Mouse (Mus musculus): ENCODE results near the gene Arhgap9. TPM values are rescaled to one million over a fixed set of nuclear protein-coding genes. Genes with fewer than 3 reads are reported as not detected.
"Not testable (repeated sequence)": the region's sequence is repeated elsewhere in the genome, so short reads cannot be mapped to it uniquely, and the experiment has no call there.

Arhgap9 gene
- polyA plus RNA-seq, 1 experiment from 2014 or later: 3.7 TPM

DNA sequence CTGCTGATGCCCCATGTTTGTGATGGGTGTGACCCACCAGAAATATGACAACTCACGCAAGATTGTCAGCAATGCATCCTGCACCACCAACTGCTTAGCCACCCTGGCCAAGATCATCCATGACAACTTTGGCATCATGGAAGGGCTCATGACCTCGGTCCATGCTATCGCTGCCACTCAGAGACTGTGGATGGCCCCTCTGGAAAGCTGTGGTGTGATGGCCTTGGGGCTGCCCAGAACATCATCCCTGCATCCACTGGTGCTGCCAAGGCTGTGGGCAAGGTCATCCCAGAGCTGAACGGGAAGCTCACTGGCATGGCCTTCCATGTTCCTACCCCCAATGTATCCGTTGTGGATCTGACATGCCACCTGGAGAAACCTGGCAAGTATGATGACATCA, 8.2 kb upstream of the Arhgap9 start:
- ATAC-seq (ENCODE audit: low read depth); H3K9ac ChIP-seq (ENCODE audit: low read depth, low read length); H3K4me1 ChIP-seq (ENCODE audit: control insufficient read depth, insufficient read depth, low read length); H3K4me2 ChIP-seq (ENCODE audit: low read depth, low read length); DNase-seq (ENCODE audit: low spot score); H3K36me3 ChIP-seq (ENCODE audit: control insufficient read depth, insufficient read depth, low read length); H3K27ac ChIP-seq (replicated peaks; ENCODE audit: low read depth, low read length); H3K27me3 ChIP-seq (replicated peaks; ENCODE audit: control insufficient read depth, insufficient read depth, low read length); H3K9me3 ChIP-seq (ENCODE audit: control insufficient read depth, low read length); H3K4me3 ChIP-seq (ENCODE audit: low read depth, low read length): not testable (repeated sequence)
- WGBS: 89% methylated on average over 4 of the region's 5 CpGs

DNA sequence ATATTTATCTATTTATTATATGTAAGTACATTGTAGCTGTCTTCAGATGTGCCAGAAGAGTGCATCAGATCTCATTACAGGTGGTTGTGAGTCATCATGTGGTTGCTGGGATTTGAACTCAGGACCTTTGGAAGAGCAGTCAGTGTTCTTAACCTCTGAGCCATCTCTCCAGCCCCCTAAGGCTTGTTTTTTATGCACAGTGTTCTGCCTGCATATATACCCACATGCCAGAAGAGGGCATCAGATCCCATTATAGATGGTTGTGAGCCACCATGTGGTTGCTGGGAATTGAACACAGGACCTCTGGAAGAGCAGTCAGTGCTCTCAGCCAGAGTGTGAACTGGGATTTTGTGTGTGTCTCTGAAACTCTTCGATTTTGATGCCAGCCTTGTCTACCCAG, 6.8 kb upstream of the Arhgap9 start:
- 86% methylated on average over 1 of the region's 1 CpGs for WGBS
- H3K27ac ChIP-seq (replicated peaks; ENCODE audit: low read depth, low read length); H3K36me3 ChIP-seq (ENCODE audit: control insufficient read depth, insufficient read depth, low read length); H3K9me3 ChIP-seq (ENCODE audit: control insufficient read depth, low read length); ATAC-seq (ENCODE audit: low read depth); H3K4me3 ChIP-seq (ENCODE audit: low read depth, low read length); H3K4me1 ChIP-seq (ENCODE audit: control insufficient read depth, insufficient read depth, low read length); H3K4me2 ChIP-seq (ENCODE audit: low read depth, low read length); DNase-seq (ENCODE audit: low spot score); H3K9ac ChIP-seq (ENCODE audit: low read depth, low read length); H3K27me3 ChIP-seq (replicated peaks; ENCODE audit: control insufficient read depth, insufficient read depth, low read length): not testable (repeated sequence)

DNA sequence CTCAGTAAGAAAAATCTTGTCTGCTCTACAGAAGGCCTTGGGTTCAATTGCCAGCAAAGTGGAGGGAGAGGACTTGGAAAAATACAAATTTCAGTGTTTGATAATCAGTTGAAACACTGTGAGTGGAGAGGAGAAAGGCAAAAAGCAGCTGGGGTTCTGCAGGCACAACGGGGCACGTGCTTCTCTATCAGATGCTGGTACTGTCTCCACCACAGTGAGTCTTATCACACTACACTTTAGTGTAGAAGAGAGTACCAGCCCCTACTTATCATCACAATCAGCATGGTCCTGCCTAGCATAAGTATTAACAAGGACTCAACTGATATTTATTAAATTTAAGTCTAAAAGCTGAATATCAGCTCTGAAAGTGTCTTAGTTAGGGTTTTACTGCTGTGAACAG, 4.5 kb upstream of the Arhgap9 start:
- Histone ChIP-seq H3K9me3 (ENCODE audit: control insufficient read depth, low read length) (no peaks in the 10 kb centered on the region), H3K9ac (ENCODE audit: low read depth, low read length) (no peak overlapping the region), H3K36me3 (ENCODE audit: control insufficient read depth, insufficient read depth, low read length) (no peaks in the 10 kb centered on the region), H3K4me2 (ENCODE audit: low read depth, low read length) (no peak overlapping the region), H3K27me3 (replicated peaks; ENCODE audit: control insufficient read depth, insufficient read depth, low read length) (no peaks in the 10 kb centered on the region), H3K4me3 (ENCODE audit: low read depth, low read length) (no peak overlapping the region), H3K4me1 (ENCODE audit: control insufficient read depth, insufficient read depth, low read length) (no peaks in the 10 kb centered on the region), H3K27ac (replicated peaks; ENCODE audit: low read depth, low read length) (no peak overlapping the region)
- ATAC-seq (ENCODE audit: low read depth) (no peak), DNase-seq (ENCODE audit: low spot score) (no peak)
- 69% methylated on average over 2 of the region's 2 CpGs for WGBS

DNA sequence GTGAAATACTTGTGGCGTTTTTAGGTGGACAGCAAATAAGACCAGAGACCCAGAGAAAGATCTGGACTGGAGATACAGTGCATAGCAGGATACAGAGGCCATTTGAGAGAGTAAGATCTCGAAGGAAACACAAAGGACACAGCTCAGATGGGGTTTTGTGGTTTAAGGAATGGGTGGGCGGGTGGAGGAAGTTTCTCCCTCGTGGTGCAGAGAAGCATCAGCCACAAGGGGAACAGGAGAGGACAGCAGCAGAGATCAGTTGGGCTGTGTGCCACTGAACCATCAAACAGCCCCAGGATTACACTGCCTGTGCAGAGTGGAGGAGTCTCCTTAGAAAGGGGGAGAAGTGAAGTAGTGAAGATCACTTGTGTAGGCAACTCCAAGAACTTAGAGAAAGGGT, 3.8 kb upstream of the Arhgap9 start:
- ATAC-seq (ENCODE audit: low read depth): no peak

DNA sequence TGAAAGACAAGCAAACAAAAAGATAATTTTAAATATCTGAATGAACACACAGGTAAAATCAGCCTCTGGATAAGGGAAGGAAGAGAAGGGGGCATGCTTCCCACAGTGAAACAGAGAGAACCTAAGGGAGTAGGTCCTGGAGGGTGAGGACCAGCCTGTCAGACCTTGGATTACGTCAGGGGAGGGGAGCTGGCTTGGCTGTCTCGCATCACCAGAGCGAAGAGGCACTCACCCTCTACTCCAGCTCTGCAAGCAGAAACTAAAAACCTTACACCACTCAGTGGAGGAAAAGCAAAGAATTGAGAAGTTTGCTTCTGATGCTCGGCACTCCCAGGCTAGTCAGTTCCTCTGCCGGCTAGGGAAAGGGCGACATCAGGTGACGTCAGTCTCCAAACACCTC, 1.8 kb upstream of the Arhgap9 start:
- Histone ChIP-seq H3K4me2 (ENCODE audit: low read depth, low read length) (no peak overlapping the region), H3K9me3 (ENCODE audit: control insufficient read depth, low read length) (no peaks in the 10 kb centered on the region), H3K9ac (ENCODE audit: low read depth, low read length) (no peak overlapping the region), H3K36me3 (ENCODE audit: control insufficient read depth, insufficient read depth, low read length) (no peaks in the 10 kb centered on the region), H3K4me1 (ENCODE audit: control insufficient read depth, insufficient read depth, low read length) (no peaks in the 10 kb centered on the region), H3K27ac (replicated peaks; ENCODE audit: low read depth, low read length) (no peak overlapping the region), H3K4me3 (ENCODE audit: low read depth, low read length) (no peak overlapping the region), H3K27me3 (replicated peaks; ENCODE audit: control insufficient read depth, insufficient read depth, low read length) (peaks cover 18% of the 10 kb centered on the region)
- ATAC-seq (ENCODE audit: low read depth): no peak
- WGBS: 72% methylated on average over 7 of the region's 7 CpGs
- DNase-seq (ENCODE audit: low spot score): no peak

More for the DNA sequence above, 3.8 kb upstream of the Arhgap9 start:
- DNase-seq (ENCODE audit: low spot score): no peak
- WGBS: 42% methylated on average over 4 of the region's 4 CpGs
- Histone ChIP-seq H3K27ac (replicated peaks; ENCODE audit: low read depth, low read length) (no peak overlapping the region), H3K27me3 (replicated peaks; ENCODE audit: control insufficient read depth, insufficient read depth, low read length) (peaks cover 5% of the 10 kb centered on the region; the same call in 1 of the 2 replicates), H3K4me3 (ENCODE audit: low read depth, low read length) (no peak overlapping the region), H3K36me3 (ENCODE audit: control insufficient read depth, insufficient read depth, low read length) (no peaks in the 10 kb centered on the region), H3K9me3 (ENCODE audit: control insufficient read depth, low read length) (no peaks in the 10 kb centered on the region), H3K4me1 (ENCODE audit: control insufficient read depth, insufficient read depth, low read length) (no peaks in the 10 kb centered on the region), H3K9ac (ENCODE audit: low read depth, low read length) (no peak overlapping the region), H3K4me2 (ENCODE audit: low read depth, low read length) (no peak overlapping the region)

DNA sequence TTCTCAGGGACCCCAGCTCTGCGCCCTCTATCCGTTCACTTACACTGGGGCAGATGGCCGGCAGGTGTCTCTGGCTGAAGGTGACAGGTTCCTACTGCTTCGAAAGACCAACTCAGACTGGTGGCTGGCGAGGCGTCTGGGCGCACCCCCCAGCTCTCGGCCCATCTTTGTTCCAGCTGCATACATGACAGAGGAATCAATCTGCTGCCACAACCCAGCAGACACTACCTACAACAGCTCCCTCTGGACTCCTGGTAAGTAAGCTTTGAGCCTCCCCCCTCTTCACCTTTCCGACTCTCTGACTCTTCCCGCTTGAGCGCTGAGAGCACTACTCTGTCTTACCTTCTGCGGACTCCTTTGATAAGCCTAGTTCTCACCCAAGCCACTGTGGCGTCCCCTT, 414 bp downstream of the Arhgap9 start:
- H3K4me3 ChIP-seq (ENCODE audit: low read depth, low read length): no peak overlapping the region
- peaks cover 39% of the 10 kb centered on the region for H3K27me3 ChIP-seq (replicated peaks; ENCODE audit: control insufficient read depth, insufficient read depth, low read length)
- H3K4me2 ChIP-seq (ENCODE audit: low read depth, low read length): no peak overlapping the region
- no peaks in the 10 kb centered on the region for H3K9me3 ChIP-seq (ENCODE audit: control insufficient read depth, low read length)
- no peak for ATAC-seq (ENCODE audit: low read depth)
- no peaks in the 10 kb centered on the region for H3K36me3 ChIP-seq (ENCODE audit: control insufficient read depth, insufficient read depth, low read length)
- no peak overlapping the region for H3K27ac ChIP-seq (replicated peaks; ENCODE audit: low read depth, low read length)
- 55% methylated on average over 13 of the region's 13 CpGs for WGBS
- DNase-seq (ENCODE audit: low spot score): no peak
- 0 out of 2 replicates have a peak, but pooled peaks cover 9% of the 10 kb centered on the region for H3K4me1 ChIP-seq (ENCODE audit: control insufficient read depth, insufficient read depth, low read length)
- H3K9ac ChIP-seq (ENCODE audit: low read depth, low read length): no peak overlapping the region

DNA sequence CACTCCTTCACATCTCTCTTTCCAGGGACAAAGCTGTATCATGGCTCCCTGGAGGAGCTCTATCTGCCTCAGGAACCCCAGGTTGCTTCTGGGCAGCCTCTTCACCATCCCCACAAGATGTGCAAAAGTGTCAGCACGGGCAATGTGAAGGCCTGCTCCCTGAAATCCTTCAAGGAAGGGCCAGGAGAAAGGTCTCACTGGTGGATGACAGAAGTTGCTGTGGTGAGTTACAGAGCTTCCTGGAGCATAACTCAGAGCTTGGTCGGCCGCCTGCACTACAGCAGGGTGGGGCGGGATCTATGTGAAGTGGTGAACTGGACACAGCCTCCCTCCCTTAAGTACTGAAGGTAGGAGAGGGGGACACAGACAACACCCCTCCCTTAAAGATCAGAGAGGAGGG, 905 bp downstream of the Arhgap9 start:
- ATAC-seq (ENCODE audit: low read depth) (no peak), DNase-seq (ENCODE audit: low spot score) (no peak)
- Histone ChIP-seq H3K4me2 (ENCODE audit: low read depth, low read length) (no peak overlapping the region), H3K4me1 (ENCODE audit: control insufficient read depth, insufficient read depth, low read length) (0 out of 2 replicates have a peak, but pooled peaks cover 9% of the 10 kb centered on the region), H3K9me3 (ENCODE audit: control insufficient read depth, low read length) (no peaks in the 10 kb centered on the region), H3K27ac (replicated peaks; ENCODE audit: low read depth, low read length) (no peak overlapping the region), H3K9ac (ENCODE audit: low read depth, low read length) (no peak overlapping the region), H3K36me3 (ENCODE audit: control insufficient read depth, insufficient read depth, low read length) (no peaks in the 10 kb centered on the region), H3K4me3 (ENCODE audit: low read depth, low read length) (no peak overlapping the region), H3K27me3 (replicated peaks; ENCODE audit: control insufficient read depth, insufficient read depth, low read length) (peaks cover 44% of the 10 kb centered on the region)
- 72% methylated on average over 4 of the region's 4 CpGs for whole genome bisulfite sequencing

DNA sequence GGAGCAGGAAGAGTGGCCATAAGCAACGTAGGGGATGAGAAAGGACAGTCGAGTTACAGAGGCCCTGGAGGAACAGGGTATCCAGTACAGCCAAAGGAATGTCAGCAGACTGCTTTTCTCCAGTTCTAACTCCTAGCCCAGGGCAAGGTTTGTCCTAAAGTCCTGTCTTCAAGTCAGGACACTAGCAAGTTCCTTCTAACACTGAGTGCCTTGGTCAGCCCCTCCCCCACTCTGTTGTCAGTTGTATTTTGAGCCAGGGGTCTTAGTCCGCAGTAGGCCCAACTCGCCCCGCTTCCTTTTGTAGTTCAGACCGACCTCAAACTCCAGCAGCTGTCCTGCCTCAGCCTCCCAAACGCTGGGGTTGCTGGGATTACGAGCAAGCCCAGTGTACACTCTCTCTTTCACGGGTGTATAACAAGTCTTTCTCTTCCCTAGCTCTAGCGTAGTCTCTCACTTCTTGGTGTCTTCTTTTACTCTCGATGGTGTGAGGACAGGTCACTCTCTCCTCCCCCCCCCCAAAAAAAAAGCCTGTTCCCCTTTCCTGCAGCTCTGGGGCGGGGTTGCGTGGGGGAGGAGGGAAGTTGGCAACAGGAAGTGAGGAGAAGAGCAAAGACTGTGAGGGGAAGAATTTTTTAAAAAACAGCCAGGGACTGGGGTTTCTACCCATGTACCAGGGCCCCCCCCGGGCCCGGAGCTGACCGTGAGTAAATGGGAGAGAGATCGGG, 1.5 kb downstream of the Arhgap9 start:
- Histone ChIP-seq H3K9me3 (ENCODE audit: control insufficient read depth, low read length) (no peaks in the 10 kb centered on the region), H3K4me3 (ENCODE audit: low read depth, low read length) (no peak overlapping the region), H3K36me3 (ENCODE audit: control insufficient read depth, insufficient read depth, low read length) (no peaks in the 10 kb centered on the region), H3K27ac (replicated peaks; ENCODE audit: low read depth, low read length) (no peak overlapping the region), H3K4me2 (ENCODE audit: low read depth, low read length) (no peak overlapping the region), H3K27me3 (replicated peaks; ENCODE audit: control insufficient read depth, insufficient read depth, low read length) (peaks cover 51% of the 10 kb centered on the region), H3K4me1 (ENCODE audit: control insufficient read depth, insufficient read depth, low read length) (0 out of 2 replicates have a peak, but pooled peaks cover 9% of the 10 kb centered on the region), H3K9ac (ENCODE audit: low read depth, low read length) (no peak overlapping the region)
- 76% methylated on average over 17 of the region's 17 CpGs for WGBS
- ATAC-seq (ENCODE audit: low read depth) (no peak), DNase-seq (ENCODE audit: low spot score) (no peak)

DNA sequence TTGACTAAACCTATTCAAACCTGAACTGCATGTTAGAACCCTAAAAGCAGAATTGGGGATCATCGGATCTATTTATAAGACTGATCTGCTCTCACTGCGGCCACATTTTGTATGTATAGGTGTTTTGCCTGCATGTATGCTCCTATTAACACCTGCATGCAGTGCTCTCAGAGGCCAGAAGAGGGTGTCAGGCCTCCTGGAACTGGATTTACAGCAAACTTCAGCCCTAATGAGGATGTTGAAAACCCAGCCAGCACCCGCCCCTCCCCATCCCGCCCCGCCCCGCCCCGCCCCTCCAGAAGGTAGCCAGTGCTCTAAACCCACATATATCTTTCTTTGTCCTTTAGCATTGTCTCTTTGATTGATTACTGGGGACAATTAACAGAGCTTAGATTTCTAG, 2.7 kb downstream of the Arhgap9 start:
- H3K9me3 ChIP-seq (ENCODE audit: control insufficient read depth, low read length): no peaks in the 10 kb centered on the region
- WGBS: 8% methylated on average over 7 of the region's 7 CpGs
- H3K27ac ChIP-seq (replicated peaks; ENCODE audit: low read depth, low read length): no peak overlapping the region
- H3K9ac ChIP-seq (ENCODE audit: low read depth, low read length): no peak overlapping the region
- H3K4me2 ChIP-seq (ENCODE audit: low read depth, low read length): no peak overlapping the region
- H3K4me1 ChIP-seq (ENCODE audit: control insufficient read depth, insufficient read depth, low read length): 0 out of 2 replicates have a peak, but pooled peaks cover 9% of the 10 kb centered on the region
- no peak overlapping the region for H3K4me3 ChIP-seq (ENCODE audit: low read depth, low read length)
- DNase-seq (ENCODE audit: low spot score): peak; percentile 76
- H3K36me3 ChIP-seq (ENCODE audit: control insufficient read depth, insufficient read depth, low read length): no peaks in the 10 kb centered on the region
- H3K27me3 ChIP-seq (replicated peaks; ENCODE audit: control insufficient read depth, insufficient read depth, low read length): peaks cover 58% of the 10 kb centered on the region
- no peak for ATAC-seq (ENCODE audit: low read depth)

Data from embryonic facial prominence, embryonic 14.5 days (tissue).